Mouse (Mus musculus) hematopoietic multipotent progenitor cell, adult 10-12 weeks (in vitro differentiated cells): ENCODE data around the gene Ube2j1. TPM values are rescaled to one million over a fixed set of nuclear protein-coding genes. Genes with fewer than 3 reads are reported as not detected.

Experiments used
- polyA plus RNA-seq: library from polyadenylated mRNA; stranded (reverse); fragments of >175 nt; gene quantifications from 2 replicates; pipeline ENCODE4 v1.2.3, GENCODE M21; 2012; ENCODE audit warnings: low replicate concordance

Gene Ube2j1
- 28.2 and 44.4 TPM in 2 replicates for polyA plus RNA-seq

GRCm38 (mm10) chr4:33031195-33031960 lies at the start of gene Ube2j1:
Gene Ube2j1, plus strand, starts transcription at chr4:33031416.

GRCm38 (mm10) chr4:32982716-32983175 lies 48.5 kb upstream of the Ube2j1 start, which contains the start of gene Rragd:
Gene Rragd, plus strand, starts transcription at chr4:32983037.

GRCm38 (mm10) chr4:33062981-33063380 lies 31.8 kb downstream of the Ube2j1 start, which contains the start of gene Gabrr2:
Gene Gabrr2, plus strand, starts transcription at chr4:33062999.

Other genes starting within 250 kb of the Ube2j1 start
- 3.4 and 3.6 TPM in 2 replicates for gene Lyrm2, start 231.2 kb upstream of the Ube2j1 start, polyA plus RNA-seq
- gene Ankrd6, start 80.6 kb upstream of the Ube2j1 start, polyA plus RNA-seq: 0.30 and 0.42 TPM in 2 replicates
- 0.58 TPM in 2 replicates for gene Rragd, start 48.4 kb upstream of the Ube2j1 start, polyA plus RNA-seq
- gene Gabrr2, start 31.6 kb downstream of the Ube2j1 start, polyA plus RNA-seq: 0.20 and 1.8 TPM in 2 replicates
- gene Gabrr1, start 101.1 kb downstream of the Ube2j1 start, polyA plus RNA-seq: 0.04 TPM in 1 of 2 replicates, not detected in the other
- 0.39 TPM in 1 of 2 replicates, not detected in the other for gene Pm20d2, start 158.3 kb downstream of the Ube2j1 start, polyA plus RNA-seq
- 0.22 and 0.63 TPM in 2 replicates for gene Srsf12, start 177.6 kb downstream of the Ube2j1 start, polyA plus RNA-seq